Mouse (Mus musculus) thymus, adult 18-20 months (tissue): ENCODE results near the gene Myo18b.

Experiments
- DNase-seq, 2 experiments: peaks; one replicate each; pipeline ENCODE4 v3.0.0; 2022; ENCODE audit warnings: mixed read lengths in 2 of 2

Gene Myo18b

GRCm38 (mm10) chr5:112665661-112666060, 230.5 kb downstream of the Myo18b start:
- no peak for DNase-seq

DNA sequence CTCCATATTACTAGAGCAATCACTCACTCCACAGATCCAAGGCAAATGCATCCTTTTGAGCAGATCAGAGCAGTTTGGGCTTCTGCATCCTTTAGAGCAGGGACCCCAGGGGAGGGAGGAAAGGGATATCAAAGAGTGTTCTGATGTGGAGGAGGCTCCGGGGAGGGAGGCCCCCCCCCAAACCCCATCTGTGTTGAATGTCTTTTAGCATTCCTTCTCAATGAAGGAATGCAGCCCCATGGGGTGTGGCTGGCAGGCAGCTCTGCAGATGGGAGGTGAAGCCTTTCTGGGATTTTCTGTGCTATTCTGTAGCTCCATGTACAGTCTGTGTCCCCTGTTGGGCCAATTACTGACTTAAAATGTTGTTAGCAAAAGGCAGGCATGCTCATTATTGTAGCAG, 232.5 kb downstream of the Myo18b start:
- DNase-seq = no peak

- no peak for DNase-seq
These were observed 235.2 kb downstream of the Myo18b start for GRCm38 (mm10) chr5:112660924-112661431.

DNA sequence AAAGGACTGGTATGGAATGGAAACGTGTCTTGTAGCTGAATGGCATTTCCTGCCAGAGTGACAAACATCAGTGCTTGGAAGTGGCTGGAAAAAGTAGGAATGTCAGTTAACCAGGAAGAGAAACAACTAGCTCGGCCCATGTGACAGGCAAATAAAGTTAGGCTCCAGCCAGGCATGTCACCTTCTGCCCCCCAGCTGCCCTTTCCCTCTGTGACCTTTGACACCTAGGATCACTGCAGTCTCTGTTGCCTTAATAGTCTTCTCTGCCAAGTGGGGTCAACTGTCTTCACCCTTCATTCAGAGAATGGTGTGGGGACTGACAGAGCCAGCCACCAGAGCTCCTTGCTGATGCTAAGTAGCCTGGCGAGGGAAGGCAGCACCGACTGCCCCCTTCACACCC, 236.9 kb downstream of the Myo18b start:
- no peak for DNase-seq

DNA sequence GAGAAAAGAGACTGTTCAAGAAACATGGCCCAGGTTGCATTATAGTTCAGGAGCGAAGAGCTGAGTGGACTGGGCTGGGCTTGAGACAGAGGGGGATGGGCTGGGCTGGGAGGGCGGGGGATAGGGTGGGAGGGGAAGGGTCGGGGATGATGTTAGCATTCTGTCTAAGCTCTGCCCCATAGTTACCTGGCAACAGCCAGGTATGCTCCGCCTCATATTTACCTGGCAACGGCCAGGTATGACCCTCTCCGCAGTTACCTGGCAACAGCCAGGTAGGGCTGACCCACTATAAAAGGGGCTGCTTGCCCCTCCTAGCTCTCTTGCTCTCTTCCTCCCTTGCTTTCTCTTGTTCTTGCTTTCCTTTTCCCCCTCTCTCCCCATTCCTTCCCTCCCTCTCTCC, 239.4 kb downstream of the Myo18b start:
- no peak for DNase-seq

GRCm38 (mm10) chr5:112655986-112656541, 240.1 kb downstream of the Myo18b start:
- no peak for DNase-seq

DNA sequence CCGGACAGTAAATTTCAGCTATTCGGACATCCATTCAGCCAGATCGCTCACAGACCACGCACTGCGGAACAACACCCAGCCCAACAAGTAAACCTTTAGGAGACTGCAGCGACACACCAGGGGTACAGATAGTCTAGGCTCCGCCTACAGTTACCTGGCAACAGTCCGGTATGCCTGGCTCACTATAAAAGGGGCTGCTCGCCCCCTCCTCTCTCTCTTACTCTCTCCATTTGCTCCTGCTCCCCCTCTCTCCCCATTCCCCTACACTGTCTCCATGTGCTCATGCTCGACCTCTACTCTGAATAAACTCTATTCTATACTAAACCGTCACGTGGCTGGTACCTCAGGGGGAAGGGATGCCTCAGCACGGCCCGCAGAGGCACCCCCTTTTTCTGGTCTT, 240.6 kb downstream of the Myo18b start:
- DNase-seq = no peak

GRCm38 (mm10) chr5:112652036-112652435, 244.1 kb downstream of the Myo18b start:
- DNase-seq = no peak

DNA sequence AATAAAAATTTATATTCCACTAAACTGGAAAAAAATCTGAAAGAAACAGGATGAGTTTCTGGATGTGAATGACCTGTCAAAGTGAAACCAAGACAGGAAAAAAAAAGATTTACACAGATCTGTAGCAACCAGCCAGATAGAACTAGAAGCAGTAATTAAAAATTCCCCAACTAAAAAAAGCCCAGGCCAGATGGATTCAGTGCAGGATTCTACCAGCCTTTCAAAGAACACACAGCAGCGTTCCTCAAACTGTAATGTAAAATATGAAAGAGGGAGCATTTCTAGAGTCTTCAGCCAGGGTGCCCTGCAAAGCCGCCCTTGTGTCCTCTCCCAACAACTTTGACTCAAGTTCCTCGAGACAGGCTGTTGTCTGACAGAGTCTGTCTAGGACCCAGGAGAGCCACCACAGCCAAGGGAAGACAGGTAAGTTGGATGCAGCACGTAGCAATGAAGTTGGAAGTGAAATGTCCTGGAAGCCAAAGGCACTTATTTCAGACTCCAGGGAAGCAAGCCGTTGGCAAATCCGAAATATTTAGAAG, 246.9 kb downstream of the Myo18b start:
- DNase-seq = no peak

- no peak for DNase-seq
These were observed 249.3 kb downstream of the Myo18b start for GRCm38 (mm10) chr5:112646871-112647270.

DNA sequence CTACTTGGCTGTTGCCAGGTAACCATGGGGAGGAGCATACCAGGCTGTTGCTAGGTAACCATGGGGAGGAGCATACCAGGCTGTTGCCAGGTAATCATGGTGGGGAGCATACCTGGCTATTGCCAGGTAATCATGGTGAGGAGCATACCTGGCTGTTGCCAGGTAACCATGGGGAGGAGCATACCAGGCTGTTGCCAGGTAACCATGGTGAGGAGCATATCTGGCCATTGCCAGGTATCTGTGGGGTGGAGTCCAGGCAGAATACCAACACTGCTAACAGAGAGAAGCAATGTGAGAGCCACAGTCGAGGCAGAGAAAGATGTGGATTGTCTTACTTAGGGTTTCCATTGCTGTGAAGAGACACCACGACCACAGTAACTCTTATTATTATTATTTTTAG, 250.6 kb downstream of the Myo18b start:
- DNase-seq = no peak

DNA sequence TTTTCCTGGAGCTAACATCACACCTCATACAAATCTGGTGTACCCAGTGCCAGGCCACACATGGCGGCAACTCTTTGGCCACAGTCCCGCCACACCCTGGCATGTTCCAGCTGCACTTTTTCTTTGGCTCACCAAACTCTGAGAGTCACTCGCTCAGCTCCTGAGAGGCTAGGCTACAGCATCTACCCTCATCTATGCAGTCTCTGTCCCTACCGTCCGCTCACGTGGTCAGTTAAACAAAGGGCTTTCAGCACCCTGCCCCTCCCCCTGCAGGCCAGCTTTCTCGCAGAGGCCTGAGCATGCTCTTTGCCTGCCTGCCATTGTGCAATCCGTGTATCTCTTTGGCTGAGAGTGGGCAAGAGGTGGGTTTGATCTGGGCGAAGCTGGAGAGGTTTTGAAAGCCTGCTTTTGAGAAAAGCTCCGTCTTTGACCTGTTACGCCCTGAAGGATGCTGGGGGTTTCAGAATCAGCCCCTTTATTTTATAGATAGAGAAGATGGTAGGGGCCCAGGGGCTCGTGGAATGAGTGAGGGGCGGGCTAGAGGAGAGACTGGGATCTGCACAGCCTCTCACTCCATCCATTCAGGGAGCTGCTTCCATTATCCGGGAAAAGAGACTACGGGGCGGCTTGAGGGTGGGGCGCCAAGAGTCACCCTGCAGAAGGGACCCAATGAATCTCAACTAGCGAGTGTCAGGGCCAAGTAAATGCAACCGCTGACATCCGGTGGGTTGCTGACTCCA, 252.5 kb downstream of the Myo18b start:
- DNase-seq = no peak

DNA sequence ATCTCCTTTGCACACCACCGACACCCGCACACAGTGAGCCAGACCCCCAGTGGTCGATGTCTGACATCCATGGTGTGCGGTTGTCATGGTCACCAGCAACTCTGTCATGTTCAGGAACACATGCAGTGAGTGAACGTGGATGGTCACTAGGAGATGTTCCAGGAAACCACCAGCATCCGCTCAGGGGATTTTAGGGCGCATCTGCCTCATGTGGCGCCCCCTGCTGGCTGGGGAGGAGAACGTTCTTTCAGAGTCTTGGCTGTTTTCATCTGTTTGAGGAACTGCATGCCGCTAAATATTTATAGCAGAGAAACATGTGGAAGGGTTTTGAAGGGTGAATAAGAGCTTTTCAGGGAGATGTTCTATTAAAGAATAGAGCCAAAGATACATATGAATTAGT, 253.4 kb downstream of the Myo18b start:
- no peak for DNase-seq

DNA sequence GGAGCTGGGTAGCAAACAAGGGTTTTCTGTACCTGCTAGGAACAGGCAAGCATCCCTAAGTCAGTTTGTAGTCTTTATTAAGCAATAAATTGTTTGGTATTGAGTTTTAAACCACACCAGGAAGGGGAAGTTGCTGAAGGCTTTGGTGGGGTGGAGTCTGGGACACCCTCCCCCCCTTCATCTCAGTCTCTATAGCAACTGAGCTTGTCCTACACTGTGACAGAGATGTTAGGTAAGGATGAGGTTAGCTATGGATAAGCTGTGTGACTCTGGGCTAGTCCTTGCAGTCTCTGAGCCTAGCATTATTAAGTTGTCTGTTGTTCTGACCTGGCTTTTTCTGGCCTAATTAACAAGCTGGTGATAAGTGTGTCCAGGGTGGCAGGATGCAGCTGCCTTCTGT, 254.4 kb downstream of the Myo18b start:
- no peak for DNase-seq

- no peak for DNase-seq
These were observed 255.0 kb downstream of the Myo18b start for GRCm38 (mm10) chr5:112641131-112641530.

GRCm38 (mm10) chr5:112640651-112641050, 255.5 kb downstream of the Myo18b start:
- no peak for DNase-seq
